Mouse (Mus musculus) neural tube, embryonic 10.5 days (tissue): Measurements from ENCODE around the gene Tmco3.

Experiments used
- DNase-seq: peaks from one replicate; pipeline ENCODE4 v3.0.0-alpha.2; 2017; ENCODE audit warnings: low spot score; ENCODE audit errors: extremely low spot score

Tmco3 gene

DNA sequence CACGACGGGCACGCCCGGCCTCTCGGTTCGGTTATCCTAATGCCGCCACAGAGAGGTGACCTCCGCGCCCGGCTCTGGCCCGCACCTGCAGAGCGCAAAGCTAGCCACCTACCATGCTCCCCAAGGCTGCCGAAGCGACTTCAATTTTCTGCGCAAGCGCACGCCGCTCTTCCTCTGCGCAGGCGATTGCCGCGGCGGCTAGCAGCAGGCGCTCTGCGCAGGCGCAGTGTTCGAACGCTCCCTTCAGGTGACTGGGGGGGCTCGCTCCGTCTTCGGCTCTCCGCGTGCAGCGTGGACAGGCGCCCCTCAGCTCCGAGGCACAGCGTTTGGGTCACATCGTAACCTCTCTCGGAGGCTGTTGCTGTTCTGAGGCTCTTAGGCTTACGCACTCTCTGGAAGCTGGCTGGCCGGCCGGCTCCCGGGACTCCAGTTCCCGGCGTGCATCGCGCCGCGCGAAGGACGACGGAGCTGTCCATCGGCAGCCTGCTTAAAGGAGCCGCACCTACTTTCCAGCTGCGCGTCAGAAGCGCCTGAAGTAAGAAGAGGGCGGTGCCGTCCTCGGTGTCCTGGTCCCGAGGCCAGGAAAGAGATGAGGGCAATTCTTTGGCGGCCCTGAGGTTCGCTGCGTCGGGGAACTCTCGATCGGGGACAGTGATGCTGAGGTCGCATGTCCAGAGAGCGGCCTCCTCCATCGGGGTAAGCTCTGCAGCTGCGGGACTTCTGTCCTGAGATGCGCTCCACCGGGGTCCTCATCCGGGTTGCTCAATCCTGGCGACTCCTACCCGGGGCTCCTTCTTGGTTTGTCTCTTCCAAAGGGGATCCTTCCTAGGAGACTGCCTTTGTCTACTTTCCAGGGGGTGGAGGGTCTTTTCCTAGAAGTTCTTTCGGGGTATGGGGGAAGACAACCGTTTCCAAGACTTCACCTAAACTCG, at the start of gene Tmco3, which contains the start of gene Dcun1d2:
TSS of gene Tmco3 (plus strand) at position 499 of the 932 bp plus-strand sequence.
TSS of gene Dcun1d2 (minus strand) at position 440 of the 932 bp plus-strand sequence.
- peak; percentile 95 for DNase-seq

GRCm38 (mm10) chr8:13240055-13240454, 47.9 kb upstream of the Tmco3 start:
- no peak for DNase-seq

GRCm38 (mm10) chr8:13240691-13241090, 47.3 kb upstream of the Tmco3 start:
- no peak for DNase-seq

GRCm38 (mm10) chr8:13242985-13243870, 44.8 kb upstream of the Tmco3 start:
- no peak for DNase-seq

DNA sequence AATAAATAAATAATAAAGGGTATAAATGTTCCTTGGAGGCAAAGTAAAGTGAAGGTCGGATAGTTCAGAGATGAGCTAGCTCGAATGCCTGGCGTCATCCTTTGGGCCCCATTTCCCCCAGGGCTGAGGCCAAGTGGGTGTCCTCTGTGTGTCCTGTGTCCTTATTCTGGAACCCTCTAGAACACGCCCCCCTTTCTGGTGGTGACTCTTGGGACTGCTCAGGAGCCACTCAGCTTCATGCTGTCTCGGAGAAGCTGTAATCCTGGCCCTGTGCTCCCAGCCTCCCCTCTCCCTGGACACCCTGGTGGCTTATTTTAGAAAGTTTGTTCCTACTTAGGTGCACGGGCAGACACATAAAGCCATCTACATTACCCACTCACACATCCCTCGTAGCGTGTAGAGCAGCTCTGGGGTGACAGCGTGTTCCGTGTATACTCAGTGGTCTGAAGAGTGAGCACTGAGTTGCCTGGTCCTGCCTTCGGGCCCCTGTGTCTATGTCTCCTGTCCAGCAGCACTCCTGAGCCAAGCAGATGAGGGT, 43.6 kb upstream of the Tmco3 start:
- DNase-seq = no peak

DNA sequence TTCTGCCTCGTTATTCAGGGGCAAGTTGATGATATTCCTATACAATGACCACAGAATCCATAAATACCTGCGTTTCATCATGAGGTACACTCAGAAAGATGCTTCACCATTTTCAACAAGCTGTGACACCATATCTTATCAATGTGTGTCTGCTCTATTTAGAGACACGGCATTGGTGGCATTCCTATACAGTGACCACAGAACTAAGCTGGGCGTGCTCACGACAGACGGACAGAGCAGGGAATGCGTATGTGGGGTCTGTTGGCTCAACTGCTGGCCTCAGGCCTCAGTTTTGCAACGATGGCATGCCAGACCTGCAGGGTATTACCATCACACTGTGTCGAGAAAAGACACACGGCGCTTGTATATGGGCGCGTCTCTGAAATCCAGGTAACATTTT, 35.2 kb upstream of the Tmco3 start:
- no peak for DNase-seq

- no peak for DNase-seq
Measured at GRCm38 (mm10) chr8:13253413-13253812, 34.6 kb upstream of the Tmco3 start.

GRCm38 (mm10) chr8:13254019-13254418, 34.0 kb upstream of the Tmco3 start, which contains the start of gene Adprhl1:
Gene Adprhl1, minus strand, starts transcription at chr8:13254162.
- peak; percentile 58 for DNase-seq

GRCm38 (mm10) chr8:13263376-13263775, 24.6 kb upstream of the Tmco3 start:
- DNase-seq = no peak

DNA sequence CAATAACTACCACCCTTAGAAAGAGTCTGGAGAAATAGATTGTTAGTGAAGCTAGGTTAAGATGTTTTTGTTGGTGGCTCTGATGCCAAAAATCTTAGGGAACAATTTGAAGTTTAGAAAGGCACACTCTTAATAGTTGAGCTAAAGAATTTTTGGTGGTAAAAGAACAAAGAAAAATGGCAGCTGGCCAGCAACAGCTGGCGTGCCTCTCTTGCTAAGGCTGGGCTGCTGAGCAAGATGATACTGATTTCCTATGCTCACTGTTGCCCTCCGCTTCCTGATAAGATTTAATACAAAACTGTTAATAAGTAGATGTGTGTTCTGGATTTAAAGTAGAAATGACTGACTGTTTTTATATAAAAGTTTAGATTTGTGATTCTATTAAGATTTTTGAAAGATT, 20.4 kb upstream of the Tmco3 start:
- no peak for DNase-seq

- DNase-seq = no peak
Measured at GRCm38 (mm10) chr8:13272834-13273233, 15.2 kb upstream of the Tmco3 start.

GRCm38 (mm10) chr8:13276941-13277447, 11.0 kb upstream of the Tmco3 start:
- DNase-seq = no peak

DNA sequence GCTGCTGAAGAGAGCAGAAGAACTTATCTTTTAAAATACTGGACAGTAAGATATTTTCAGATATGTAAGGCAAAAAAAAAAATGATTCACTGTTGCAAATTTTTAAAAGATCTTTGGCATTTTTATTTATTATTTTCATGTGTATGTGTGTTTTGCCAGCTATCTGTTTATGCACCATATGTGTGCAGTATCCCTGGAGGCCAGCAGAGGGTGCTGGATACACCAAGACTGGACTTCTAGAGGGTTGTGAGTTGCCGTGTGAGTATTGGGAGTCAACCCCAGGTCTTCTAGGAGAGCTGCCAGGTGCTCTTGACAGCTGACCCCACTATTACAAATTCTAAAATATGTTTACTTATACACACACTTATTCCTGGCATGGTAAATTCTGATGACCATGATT, 4.8 kb upstream of the Tmco3 start:
- no peak for DNase-seq

GRCm38 (mm10) chr8:13287304-13287691, 692 bp upstream of the Tmco3 start:
- peak; percentile 82 for DNase-seq

GRCm38 (mm10) chr8:13288646-13289045, 656 bp downstream of the Tmco3 start:
- DNase-seq = no peak

GRCm38 (mm10) chr8:13292364-13292763, 4.4 kb downstream of the Tmco3 start:
- DNase-seq = peak; percentile 88

DNA sequence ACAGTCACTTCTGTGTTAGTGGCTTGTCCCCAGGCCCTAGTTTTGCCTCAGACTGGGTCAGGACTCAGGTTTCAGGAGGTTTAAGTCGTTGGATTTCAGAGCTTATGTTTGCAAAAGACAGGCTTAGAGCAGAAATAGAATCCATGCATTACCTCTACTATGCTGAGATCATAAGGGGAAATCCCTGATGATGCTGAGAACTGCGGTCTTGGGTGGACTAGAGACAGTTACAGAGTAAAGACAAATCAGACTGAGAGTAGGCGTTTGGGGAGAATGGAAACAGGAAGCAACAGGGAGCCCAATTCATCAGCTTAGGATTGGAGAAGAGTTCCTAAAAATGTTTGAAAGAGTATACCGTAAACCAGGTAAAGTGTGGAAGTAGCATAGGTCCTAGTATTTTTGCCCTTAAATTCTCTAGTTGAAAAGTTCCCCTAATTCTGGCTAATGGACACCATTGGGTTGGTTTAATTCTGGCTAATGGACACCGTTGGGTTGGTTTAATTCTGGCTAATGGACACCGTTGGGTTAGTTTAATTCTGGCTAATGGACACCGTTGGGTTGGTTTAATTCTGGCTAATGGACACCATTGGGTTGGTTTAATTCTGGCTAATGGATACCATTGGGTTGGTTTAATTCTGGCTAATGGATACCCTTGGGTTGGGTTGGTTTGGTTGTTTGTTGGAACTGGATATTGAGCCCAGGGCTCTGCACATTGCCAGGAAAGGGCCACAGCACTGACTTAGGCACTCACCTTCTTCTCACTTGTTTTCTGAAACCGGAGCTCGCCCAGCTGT, 5.9 kb downstream of the Tmco3 start:
- DNase-seq = no peak

DNA sequence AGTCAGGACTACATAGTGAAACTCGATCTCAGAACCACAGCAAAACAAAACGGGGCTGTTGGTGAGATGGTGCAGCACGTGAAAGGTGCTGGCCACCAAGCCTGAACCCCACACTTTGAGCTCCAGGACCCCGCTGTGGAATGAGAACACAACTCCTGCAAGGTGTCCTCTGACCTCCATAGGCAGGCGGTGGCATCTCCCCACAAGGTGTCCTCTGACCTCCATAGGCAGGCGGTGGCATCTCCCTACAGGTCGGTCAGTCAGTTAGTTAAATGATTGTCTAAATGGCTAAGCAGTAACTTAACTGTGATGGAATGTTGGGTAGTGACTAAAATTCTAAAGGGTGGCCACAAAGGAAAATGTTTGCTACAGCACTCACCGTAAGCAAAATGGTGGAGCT, 11.6 kb downstream of the Tmco3 start:
- no peak for DNase-seq

GRCm38 (mm10) chr8:13301036-13301435, 13.0 kb downstream of the Tmco3 start:
- DNase-seq = no peak

DNA sequence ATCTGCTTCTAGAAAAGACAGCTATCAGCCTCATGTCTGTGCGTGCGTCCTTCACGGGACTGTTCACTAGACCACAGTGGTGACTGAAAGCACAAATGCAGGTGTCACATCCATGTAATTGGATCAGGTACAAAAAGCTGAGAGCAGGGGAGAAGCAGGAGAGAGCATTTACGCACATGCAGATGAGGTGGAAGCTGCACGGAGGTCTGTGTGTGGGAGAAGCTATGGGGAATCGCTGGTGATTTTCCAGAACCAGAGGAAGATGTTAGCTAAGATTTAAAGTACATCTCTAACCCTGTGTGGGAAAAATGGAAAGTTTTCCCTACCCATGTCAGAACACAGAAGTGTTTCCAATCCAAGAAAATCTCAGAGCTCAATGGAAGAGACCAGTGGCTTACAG, 17.5 kb downstream of the Tmco3 start:
- DNase-seq = no peak

DNA sequence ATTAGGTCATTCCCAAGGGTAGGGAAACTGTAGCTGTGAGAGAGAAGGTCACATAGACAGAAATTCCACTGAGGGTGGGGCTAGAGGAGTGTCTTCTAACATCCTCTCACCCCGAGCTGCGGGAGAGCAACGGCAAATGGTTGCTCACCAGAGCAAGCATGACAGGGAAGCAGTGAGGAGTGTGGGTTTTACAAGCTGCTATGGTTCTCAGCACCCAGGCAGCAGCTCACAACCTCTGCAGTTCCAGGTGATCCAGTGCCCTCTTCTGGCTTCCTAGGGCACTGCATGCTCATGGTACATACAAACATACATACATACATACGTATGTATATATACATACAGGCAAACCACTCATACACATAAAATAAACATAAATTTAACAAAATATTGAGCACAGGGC, 17.9 kb downstream of the Tmco3 start:
- no peak for DNase-seq
